Mouse (Mus musculus): Measurements from ENCODE around the gene Bcl10. TPM values are rescaled to one million over a fixed set of nuclear protein-coding genes. Genes with fewer than 3 reads are reported as not detected.
A peak's percentile ranks its signal among the peaks of the same experiment; 100 is the strongest.
"Not testable (repeated sequence)": the region's sequence is repeated elsewhere in the genome, so short reads cannot be mapped to it uniquely, and the experiment has no call there.

Bcl10 gene
- total RNA-seq, 2 experiments from 2014 or later, result 26.5 to 27.9 TPM

DNA sequence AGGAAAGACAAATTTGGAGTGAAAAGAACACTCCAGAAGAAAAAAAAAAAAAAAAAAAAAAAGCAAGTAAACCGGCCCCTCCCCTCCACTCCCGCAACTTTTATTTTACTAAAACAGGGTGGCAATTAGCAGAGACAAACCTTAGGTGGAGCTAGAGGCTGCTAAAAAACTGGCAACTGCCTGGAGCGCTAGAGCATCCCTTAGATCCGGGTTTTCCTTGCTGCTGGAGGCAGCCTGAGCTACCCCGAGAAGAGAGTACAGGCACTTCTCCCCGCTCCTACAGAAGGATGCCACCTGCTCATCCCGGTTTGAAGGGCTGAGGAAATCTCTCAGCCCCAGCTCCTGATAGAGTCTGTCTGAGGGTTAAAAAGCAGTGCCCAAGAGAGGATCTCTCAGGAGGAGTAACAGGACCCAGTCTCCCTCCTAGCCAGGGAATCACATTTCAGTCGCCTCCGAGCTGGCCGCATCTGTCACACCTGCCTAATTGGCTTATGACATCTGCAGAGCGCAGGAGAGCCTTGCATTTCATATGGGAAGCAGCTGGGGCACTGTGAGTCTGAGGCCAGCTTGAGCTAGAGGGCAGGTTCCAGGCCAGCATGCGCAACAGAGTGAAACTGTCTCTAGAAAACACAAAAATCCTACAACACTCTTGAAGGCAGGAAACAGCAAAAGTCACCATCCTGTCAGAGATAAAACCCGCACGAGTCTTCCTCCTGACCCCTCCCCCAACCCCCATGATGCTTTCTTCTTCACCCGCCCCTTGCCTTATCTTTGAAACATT is 27.6 kb downstream of the Bcl10 start:
- DNase-seq, result peak; percentile 29 to 55

DNA sequence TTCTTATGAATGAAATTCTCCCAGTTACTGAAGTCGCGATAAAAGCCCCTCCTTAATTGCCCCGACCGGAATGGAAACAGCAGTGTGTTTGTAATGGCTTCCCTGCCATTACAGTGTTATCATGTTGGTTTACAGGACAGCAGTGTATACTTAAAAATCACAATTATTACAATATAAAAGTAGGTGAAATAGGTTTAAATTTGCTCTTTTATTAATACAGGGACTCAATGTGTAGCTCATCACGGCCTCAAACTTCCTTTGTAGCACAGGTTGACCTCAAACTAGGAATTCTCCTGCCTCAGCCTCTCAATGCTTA is 28.2 kb downstream of the Bcl10 start:
- DNase-seq, result no peak

DNA sequence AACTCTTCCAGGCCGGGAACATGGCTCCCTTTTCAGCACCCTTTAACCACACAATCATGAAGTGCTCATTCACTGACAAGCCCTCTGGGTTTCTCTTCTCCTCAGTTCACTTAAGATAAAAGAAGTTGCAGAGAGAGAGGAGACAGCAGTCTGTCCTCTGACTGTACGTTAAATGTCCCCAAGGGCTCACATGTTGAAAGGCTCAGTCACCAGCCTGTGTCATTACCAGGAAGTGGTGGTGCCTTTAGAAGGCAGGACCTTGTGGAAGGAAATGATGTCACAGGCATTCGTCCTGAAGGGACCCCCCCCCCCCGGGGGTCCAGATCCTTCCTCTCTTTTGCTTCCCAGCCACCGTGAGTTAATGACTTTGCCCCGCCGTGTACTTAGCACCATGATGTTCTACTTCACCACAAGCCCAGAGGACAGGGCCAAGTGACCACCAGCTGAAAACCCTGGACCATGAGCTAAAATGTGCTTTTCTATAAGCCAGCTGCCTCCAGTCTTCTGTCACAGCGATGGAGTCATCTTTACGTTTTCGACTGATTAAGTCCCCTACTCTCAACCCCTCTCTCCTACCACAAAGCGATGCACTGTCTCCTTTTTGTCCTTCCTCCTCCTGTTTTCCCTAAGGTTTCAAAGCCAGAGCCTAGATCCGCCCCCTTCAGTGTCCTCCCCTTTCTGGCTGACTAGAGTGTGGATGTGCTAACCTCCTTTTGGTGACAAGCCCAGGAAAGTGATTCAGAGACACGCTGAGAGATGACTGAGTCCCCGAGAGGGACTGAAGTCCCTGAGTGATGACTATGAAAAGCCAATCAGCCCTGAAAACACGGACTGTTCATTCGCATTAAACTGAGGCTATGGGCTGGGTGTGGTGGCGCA is 28.9 kb downstream of the Bcl10 start:
- DNase-seq, result peak; percentile 61 to 63

DNA sequence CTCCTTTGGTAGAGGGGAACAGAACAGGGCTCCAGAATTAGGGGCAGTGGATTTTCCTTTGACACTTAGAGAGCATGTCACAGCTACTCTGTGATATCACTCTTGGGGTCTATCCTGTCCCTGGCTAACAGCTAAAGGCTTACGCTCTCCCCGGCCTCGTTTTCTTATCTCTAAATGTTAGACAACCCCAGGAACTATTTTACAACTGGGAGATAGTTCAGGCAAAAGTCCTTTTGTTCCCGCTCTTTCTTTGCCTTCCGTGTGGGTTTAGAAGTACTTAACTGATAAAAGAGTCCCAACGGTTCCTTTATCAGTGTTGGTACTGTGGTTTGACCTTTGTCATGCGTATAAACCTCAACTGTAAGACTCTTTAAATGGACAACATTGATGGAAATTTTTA is 30.3 kb downstream of the Bcl10 start:
- DNase-seq, result no peak

DNA sequence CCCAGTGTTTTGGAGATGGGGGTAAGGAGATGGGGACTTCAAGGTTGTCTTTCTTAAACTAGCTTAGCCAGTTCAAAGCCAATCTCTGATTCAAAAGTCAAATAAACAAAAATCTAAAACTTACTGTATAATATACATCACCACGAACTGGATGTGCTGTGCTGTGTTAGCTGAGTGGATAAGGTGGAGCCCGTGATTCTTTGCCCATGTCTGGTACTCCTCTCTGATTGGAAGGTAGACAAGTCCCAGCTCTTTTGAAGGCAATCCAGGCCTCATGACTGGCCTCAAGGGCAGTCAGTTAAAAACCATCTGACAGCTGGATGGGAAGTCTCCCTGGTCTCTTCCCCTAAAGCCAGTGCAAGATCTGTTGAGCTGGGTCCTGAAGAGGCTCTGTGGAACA is 30.8 kb downstream of the Bcl10 start:
- no peak for DNase-seq

DNA sequence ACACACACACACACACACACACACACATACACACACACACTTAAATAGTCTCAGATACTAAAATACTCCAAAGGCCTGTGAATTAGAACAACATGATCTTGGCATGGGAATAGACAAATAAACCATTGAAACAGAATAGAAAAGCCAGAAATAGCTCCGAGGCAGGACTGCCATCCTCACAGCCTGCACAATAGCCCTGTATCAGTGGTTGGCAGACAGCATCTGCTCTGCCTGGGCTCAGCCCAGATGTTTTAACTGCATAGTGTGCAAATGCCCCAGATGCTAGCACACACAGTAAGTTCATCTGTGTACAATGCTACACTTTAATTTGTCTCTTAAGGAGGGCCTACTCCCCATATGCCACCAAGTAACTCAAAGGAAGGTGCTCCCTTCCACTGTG is 37.2 kb downstream of the Bcl10 start:
- DNase-seq, result no peak

DNA sequence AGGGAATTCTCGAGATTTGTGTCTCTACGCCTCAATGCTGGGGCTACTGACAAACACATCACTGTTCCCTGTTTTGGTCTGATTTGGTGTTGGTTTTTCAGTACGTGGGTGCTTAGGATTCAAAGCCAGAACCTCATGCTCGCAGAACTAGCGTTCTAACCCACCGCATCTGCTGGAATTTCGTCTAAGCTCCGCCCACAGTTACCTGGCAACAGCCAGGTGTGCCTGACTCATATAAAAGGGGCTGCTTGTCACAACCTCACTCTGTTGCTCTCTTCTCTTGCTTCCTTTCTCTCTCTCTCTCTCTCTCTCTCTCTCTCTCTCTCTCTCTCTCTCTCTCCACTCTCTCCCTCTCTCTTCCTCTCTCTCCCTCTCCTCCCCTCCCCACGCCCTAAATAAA is 39.8 kb downstream of the Bcl10 start:
- no peak for DNase-seq

DNA sequence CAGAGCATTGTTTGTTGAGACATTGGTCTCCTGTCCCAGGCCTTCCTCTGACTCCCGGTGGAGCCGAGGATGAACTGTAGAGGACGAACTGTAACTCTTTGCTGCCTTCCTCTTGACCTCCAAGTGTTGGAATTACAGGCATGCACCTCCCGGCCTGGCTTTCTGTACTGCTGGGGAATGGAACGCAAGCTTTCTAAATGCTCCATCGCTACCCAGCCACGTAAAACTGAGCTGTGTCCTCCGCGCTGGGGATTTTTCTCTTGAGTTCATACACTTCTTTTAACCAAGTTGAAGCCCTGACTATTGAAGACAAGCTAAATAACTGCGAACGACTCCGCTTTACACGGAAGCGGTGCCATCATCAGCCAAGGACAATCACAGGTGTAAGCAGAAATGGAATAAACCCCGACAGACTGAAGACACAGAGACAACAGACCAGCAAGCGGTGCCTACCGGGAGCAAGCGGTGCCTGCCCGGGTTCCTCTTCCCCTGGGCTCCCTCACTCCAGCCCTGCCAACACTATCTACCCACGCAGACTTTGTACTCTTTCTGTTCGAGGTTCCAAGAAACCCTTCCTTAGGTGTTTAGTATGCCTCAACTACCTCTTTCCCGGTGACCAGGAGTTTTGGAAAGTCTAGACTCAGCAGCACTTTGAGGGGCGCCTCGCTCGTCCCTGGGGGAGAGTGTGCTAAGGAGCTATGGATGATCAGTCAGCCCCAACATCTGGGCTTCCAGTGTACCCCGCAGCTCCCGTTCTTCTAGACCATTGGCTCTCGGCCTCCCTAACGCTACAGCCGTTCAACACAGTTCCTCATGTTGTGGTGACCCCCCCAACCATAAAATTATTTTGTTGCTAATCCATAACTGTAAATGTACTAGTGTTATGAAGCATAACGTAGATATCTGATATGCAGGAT is 40.8 kb downstream of the Bcl10 start:
- DNase-seq, result peak in 1 of 2 experiments; percentile 26

DNA sequence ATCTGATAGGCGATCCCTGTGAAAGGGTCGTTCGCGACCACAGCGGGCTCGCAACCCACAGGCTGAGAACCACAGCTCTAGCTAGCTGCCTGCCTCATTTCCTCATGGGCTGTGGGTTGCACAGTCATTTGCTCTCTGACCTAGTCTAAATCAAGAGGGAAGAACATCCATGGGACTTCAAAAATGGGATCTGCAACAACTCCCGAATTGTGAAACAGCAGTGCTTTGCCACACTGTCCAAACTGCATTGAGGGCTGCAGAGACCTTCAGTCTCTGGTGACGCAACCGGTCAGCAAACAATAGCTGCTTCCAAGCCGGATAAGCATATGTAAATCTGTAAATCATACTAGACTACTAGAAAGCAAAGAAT is 41.4 kb downstream of the Bcl10 start:
- peak; percentile 29 to 36 for DNase-seq

DNA sequence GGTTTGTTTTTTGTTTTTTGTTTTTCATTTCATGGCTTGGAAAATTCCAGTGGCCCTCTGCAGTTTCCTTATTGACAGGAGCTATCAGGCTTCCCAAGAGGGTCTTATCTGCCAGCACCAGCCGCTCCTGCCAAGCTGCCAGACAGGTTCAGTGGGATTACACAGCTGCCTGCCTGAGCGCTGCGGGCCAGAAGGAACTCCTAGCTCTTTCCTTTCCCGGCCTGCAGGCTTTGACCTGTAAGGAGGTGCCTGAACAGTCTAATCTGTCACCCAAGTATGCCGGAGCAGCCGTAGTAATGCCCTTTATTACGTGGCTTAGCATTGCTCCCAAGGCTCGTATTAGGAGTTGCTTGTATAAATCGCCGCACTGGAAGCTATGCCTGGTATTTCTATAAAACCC is 41.9 kb downstream of the Bcl10 start:
- no peak for DNase-seq

DNA sequence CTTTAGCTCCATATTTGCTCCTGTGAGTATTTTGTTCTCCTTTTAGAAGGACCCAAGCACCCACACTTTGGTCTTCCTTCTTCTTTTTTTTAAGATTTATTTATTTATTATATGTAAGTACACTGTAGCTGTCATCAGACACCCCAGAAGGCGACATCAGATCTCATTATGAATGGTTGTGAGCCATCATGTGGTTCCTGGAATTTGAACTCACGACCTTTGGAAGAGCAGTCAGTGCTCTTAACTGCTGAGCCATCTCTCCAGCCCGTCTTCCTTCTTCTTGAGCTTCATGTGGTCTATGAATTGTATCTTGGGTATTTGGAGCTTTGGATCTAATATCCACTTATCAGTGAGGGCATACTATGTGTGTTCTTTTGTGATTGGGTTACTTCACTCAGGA is 43.0 kb downstream of the Bcl10 start:
- not testable (repeated sequence) for DNase-seq

DNA sequence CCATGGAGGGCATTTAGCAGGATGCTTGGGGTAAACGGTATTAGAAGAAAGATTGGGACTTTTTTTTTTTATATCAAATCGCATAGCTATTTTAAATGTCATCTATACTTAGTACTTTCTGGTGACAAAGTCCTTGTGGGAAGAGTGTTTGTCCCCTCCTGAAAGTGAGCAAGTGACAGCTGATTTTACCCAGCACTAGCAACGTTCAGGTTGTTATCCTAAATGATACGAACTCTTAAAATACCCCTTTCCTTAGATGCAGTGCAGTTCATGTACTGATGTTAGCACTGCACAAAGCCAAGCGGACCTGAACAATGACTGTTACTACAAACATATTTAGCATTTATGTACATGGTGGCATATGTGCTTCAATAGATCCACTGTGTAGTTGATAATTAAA is 44.2 kb downstream of the Bcl10 start:
- no peak for DNase-seq

DNA sequence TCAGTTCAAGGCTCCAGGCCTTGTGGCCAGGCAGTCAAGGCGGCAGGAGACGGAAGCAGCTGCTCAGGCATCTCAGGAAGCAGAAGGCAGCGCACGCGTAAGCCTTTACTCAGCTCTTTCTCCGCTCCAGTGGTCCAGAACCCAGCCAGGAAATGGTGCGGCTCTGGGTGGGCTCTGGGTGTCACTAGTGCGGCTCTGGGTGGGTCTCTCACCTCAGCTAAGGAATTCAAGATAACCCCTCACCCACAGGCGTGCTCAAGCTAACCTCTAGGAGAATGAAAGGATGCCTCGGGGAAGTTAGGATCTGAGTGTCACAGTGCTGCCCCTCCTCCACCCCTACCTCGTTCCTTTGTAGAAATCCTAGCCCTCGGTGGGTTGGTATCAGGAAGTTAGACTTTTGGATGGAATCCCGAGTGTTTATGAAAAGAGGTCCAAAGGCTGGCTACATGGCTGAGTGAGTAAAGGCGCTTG is 46.5 kb downstream of the Bcl10 start:
- no peak for DNase-seq

DNA sequence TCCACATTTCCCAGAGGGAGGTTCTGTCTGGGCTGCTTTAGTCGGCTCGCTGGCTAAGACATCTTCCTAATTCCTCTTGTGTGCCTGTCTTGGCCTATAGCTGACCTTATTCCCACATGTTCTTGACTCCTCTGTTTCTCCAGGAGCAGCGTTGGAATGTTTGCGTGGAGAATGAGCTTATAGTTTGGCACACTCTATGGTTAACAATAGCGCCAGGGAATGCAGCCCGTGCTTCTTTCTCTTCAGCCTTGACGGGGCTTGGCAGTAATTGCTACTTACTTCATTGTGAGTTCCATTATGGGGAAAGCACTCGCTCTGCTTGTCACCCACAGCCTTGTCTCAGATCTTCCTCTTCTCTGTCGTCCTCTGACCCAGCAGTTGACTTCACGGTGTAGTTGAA is 48.9 kb downstream of the Bcl10 start:
- no peak for DNase-seq

DNA sequence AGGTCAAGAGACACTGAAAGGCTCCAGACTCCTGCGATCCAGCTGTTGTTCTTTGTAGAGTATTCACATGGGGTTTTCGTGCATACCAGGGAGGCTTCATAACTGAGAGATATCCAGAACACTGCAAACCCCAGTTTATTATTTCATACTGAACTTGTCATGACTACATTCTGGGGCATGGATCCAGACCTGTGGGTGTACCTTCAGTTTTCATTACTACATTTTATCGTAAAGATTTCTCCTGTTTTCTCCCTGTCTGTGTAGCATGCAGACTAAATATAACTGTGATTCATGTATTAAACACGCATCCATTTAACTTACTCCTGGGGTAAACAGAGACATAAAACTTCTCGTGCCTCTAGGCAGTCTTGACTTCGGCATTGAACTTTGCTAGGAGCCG is 52.4 kb downstream of the Bcl10 start:
- no peak for DNase-seq

Other genes starting within 250 kb of the Bcl10 start
- gene Ddah1, start 164.1 kb upstream of the Bcl10 start, total RNA-seq (2021), result 1 to 10 TPM; 2.4 TPM
- gene 2410004B18Rik, start 15.2 kb downstream of the Bcl10 start, total RNA-seq (2021), result 10 to 100 TPM; 22.3 to 22.8 TPM
- 1 to 10 TPM; 6.0 to 7.7 TPM for gene Syde2, start 65.1 kb downstream of the Bcl10 start, total RNA-seq (2021)
- gene Wdr63, start 185.3 kb downstream of the Bcl10 start, total RNA-seq (2021), result under 1 TPM in 1 of 2 experiments, not detected in 1; 0.26 TPM
- gene Mcoln3, start 194.6 kb downstream of the Bcl10 start, total RNA-seq (2021), result not detected
- not detected for gene Mcoln2, start 227.0 kb downstream of the Bcl10 start, total RNA-seq (2021)